Mouse (Mus musculus): ENCODE results near the gene Arrdc5. TPM values are rescaled to one million over a fixed set of nuclear protein-coding genes. Genes with fewer than 3 reads are reported as not detected.

The Arrdc5 gene
- polyA plus RNA-seq, 1 experiment from 2014 or later: not detected

GRCm38 (mm10) chr17:56326153-56327147 is 26.4 kb upstream of the Arrdc5 start:
- Histone ChIP-seq H3K4me1 (replicated peaks) (peaks cover 48% of the 10 kb centered on the region), H3K4me2 (peak overlapping the region; percentile 78), H3K9ac (peak overlapping the region; percentile 97), H3K27me3 (no peaks in the 10 kb centered on the region), H3K9me3 (no peaks in the 10 kb centered on the region), H3K27ac (replicated peaks) (peak overlapping the region; percentile 97), H3K36me3 (no peaks in the 10 kb centered on the region), H3K4me3 (peak overlapping the region; percentile 93)
- ATAC-seq (ENCODE audit: low read depth): peak; percentile 57
- 1% methylated on average over 64 of the region's 67 CpGs for WGBS

- peak within 1 kb of the TSS; percentile 78 for H3K4me2 ChIP-seq
- H3K27me3 ChIP-seq: no peaks in the 10 kb centered on the region
- peak within 1 kb of the TSS; percentile 97 for H3K9ac ChIP-seq
- peak within 1 kb of the TSS; percentile 97 for H3K27ac ChIP-seq (replicated peaks)
- H3K4me3 ChIP-seq: peak within 1 kb of the TSS; percentile 93
- peaks cover under 1% of the 10 kb centered on the region; the same call in 1 of the 2 replicates for H3K36me3 ChIP-seq
- H3K9me3 ChIP-seq: no peaks in the 10 kb centered on the region
- 1% methylated on average over 55 of the region's 57 CpGs for WGBS
- peak; percentile 100 for ATAC-seq (ENCODE audit: low read depth)
- peaks cover 39% of the 10 kb centered on the region for H3K4me1 ChIP-seq (replicated peaks)
These were observed 25.5 kb upstream of the Arrdc5 start, which contains the start of gene Kdm4b for GRCm38 (mm10) chr17:56325450-56326152. TSS of gene Kdm4b (plus strand) at chr17:56326062.

- no peaks in the 10 kb centered on the region for H3K9me3 ChIP-seq
- H3K4me3 ChIP-seq: no peak overlapping the region
- peaks cover 5% of the 10 kb centered on the region; the same call in 1 of the 2 replicates for H3K36me3 ChIP-seq
- no peak overlapping the region for H3K27ac ChIP-seq (replicated peaks)
- peaks cover 28% of the 10 kb centered on the region for H3K4me1 ChIP-seq (replicated peaks)
- H3K4me2 ChIP-seq: no peak overlapping the region
- H3K9ac ChIP-seq: no peak overlapping the region
- no peak for ATAC-seq (ENCODE audit: low read depth)
- H3K27me3 ChIP-seq: no peaks in the 10 kb centered on the region
- WGBS: 61% methylated on average over 3 of the region's 3 CpGs
These were observed 24.3 kb upstream of the Arrdc5 start for GRCm38 (mm10) chr17:56324419-56324818.

- Histone ChIP-seq H3K27me3 (no peaks in the 10 kb centered on the region), H3K36me3 (peaks cover 10% of the 10 kb centered on the region; the same call in 1 of the 2 replicates), H3K9me3 (no peaks in the 10 kb centered on the region), H3K4me3 (no peak overlapping the region), H3K4me2 (no peak overlapping the region), H3K9ac (no peak overlapping the region), H3K27ac (replicated peaks) (no peak overlapping the region), H3K4me1 (replicated peaks) (peaks cover 24% of the 10 kb centered on the region)
- no peak for ATAC-seq (ENCODE audit: low read depth)
- 91% methylated on average over 15 of the region's 15 CpGs for WGBS
These were observed 9.3 kb upstream of the Arrdc5 start for GRCm38 (mm10) chr17:56309191-56309945.

- 82% methylated on average over 6 of the region's 6 CpGs for WGBS
- Histone ChIP-seq H3K27ac (replicated peaks) (no peak overlapping the region), H3K4me2 (no peak overlapping the region), H3K9ac (no peak overlapping the region), H3K4me1 (replicated peaks) (peaks cover 32% of the 10 kb centered on the region), H3K9me3 (no peaks in the 10 kb centered on the region), H3K27me3 (no peaks in the 10 kb centered on the region; the same call in 1 of the 2 replicates), H3K4me3 (no peak overlapping the region), H3K36me3 (peaks cover 10% of the 10 kb centered on the region; the same call in 1 of the 2 replicates)
- no peak for ATAC-seq (ENCODE audit: low read depth)
These were observed 8.0 kb upstream of the Arrdc5 start for GRCm38 (mm10) chr17:56308088-56308487.

GRCm38 (mm10) chr17:56305826-56306225 is 5.7 kb upstream of the Arrdc5 start:
- no peaks in the 10 kb centered on the region; the same call in 1 of the 2 replicates for H3K27me3 ChIP-seq
- H3K4me2 ChIP-seq: peak overlapping the region; percentile 90
- H3K4me3 ChIP-seq: no peak overlapping the region
- no peak for ATAC-seq (ENCODE audit: low read depth)
- no peaks in the 10 kb centered on the region for H3K36me3 ChIP-seq
- H3K9ac ChIP-seq: no peak overlapping the region
- no peak overlapping the region for H3K27ac ChIP-seq (replicated peaks)
- WGBS: 67% methylated on average over 8 of the region's 8 CpGs
- H3K4me1 ChIP-seq (replicated peaks): peaks cover 40% of the 10 kb centered on the region
- H3K9me3 ChIP-seq: no peaks in the 10 kb centered on the region

- Histone ChIP-seq H3K9ac (peak overlapping the region; percentile 74), H3K4me3 (peak overlapping the region; percentile 74)
These were observed 5.1 kb upstream of the Arrdc5 start for GRCm38 (mm10) chr17:56305156-56305555.

GRCm38 (mm10) chr17:56304718-56305117 is 4.6 kb upstream of the Arrdc5 start:
- Histone ChIP-seq H3K4me1 (replicated peaks) (peaks cover 40% of the 10 kb centered on the region), H3K36me3 (no peaks in the 10 kb centered on the region), H3K27me3 (no peaks in the 10 kb centered on the region; the same call in 1 of the 2 replicates), H3K4me2 (peak overlapping the region; percentile 90), H3K4me3 (peak overlapping the region; percentile 74), H3K27ac (replicated peaks) (no peak overlapping the region), H3K9ac (peak overlapping the region; percentile 74), H3K9me3 (no peaks in the 10 kb centered on the region)
- ATAC-seq (ENCODE audit: low read depth): peak; percentile 36
- 14% methylated on average over 11 of the region's 11 CpGs for WGBS

More at GRCm38 (mm10) chr17:56305156-56305555, 5.1 kb upstream of the Arrdc5 start:
- Histone ChIP-seq H3K4me2 (peak overlapping the region; percentile 90), H3K36me3 (no peaks in the 10 kb centered on the region), H3K9me3 (no peaks in the 10 kb centered on the region), H3K4me1 (replicated peaks) (peaks cover 40% of the 10 kb centered on the region), H3K27me3 (no peaks in the 10 kb centered on the region; the same call in 1 of the 2 replicates), H3K27ac (replicated peaks) (no peak overlapping the region)
- no peak for ATAC-seq (ENCODE audit: low read depth)
- 25% methylated on average over 9 of the region's 9 CpGs for WGBS

- H3K27me3 ChIP-seq: no peaks in the 10 kb centered on the region; the same call in 1 of the 2 replicates
- no peaks in the 10 kb centered on the region for H3K36me3 ChIP-seq
- ATAC-seq (ENCODE audit: low read depth): peak; percentile 96
- under 1% methylated on average over 68 of the region's 68 CpGs for WGBS
- H3K27ac ChIP-seq (replicated peaks): 0 out of 2 replicates have a peak overlapping the region, but pooled peaks have one; percentile 13
- H3K9me3 ChIP-seq: no peaks in the 10 kb centered on the region
- peak overlapping the region; percentile 74 for H3K4me3 ChIP-seq
- H3K4me2 ChIP-seq: peak overlapping the region; percentile 90
- peak overlapping the region; percentile 74 for H3K9ac ChIP-seq
- peaks cover 40% of the 10 kb centered on the region for H3K4me1 ChIP-seq (replicated peaks)
These were observed 3.9 kb upstream of the Arrdc5 start for GRCm38 (mm10) chr17:56303847-56304586.

- Histone ChIP-seq H3K9ac (peak within 1 kb of the TSS; percentile 74), H3K4me2 (peak within 1 kb of the TSS; percentile 90), H3K9me3 (no peaks in the 10 kb centered on the region), H3K27me3 (no peaks in the 10 kb centered on the region; the same call in 1 of the 2 replicates), H3K4me3 (peak within 1 kb of the TSS; percentile 74), H3K27ac (replicated peaks) (0 out of 2 replicates have a peak within 1 kb of the TSS, but pooled peaks have one; percentile 13), H3K36me3 (no peaks in the 10 kb centered on the region), H3K4me1 (replicated peaks) (peaks cover 40% of the 10 kb centered on the region)
- ATAC-seq (ENCODE audit: low read depth): peak; percentile 42
- WGBS: under 1% methylated on average over 43 of the region's 43 CpGs
These were observed 3.2 kb upstream of the Arrdc5 start, which contains the start of gene Uhrf1 for GRCm38 (mm10) chr17:56303160-56303846. TSS of gene Uhrf1 (plus strand) at chr17:56303321.

All from neural tube, embryonic 13.5 days (tissue).